ENCODE assay signal across 7 mouse cellular contexts in the genomic region with DNA sequence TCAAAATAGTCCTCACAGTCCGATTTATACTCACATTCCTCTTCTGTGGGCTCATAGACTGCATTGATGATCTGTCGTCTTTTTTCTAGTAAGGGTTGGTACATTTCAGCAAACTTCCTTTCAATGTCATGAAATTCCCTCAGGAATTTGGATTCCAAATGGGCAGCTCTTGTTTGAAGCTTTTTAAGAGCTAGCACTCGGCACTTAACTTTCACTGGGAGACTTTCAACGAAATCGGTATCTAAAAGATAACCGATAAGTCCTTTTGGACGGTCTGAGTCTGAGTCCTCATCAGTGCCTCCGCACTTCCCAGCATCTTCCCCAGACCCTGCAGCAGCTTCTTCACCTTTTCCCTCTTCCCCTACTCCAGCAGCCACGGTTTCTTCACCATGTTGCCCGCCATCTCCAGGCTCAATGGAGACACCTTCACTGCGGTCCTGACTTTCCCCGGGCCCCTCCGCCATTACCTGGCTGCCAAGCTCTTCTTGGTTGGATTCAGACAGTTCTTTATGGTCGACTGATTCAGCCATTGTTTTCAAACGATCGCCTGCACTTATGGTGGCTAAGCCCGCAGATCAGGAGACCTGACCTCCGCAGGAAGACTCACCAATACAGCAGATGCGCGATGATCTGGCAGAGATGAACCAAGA. TPM values are rescaled to one million over a fixed set of nuclear protein-coding genes. Genes with fewer than 3 reads are reported as not detected.
DNase-seq lines count a peak whose midpoint lies in the region; ATAC-seq and TF ChIP-seq lines count a peak whose summit lies in the region.

No protein-coding gene starts in this region.

- no peak overlapping the region for H3K27ac ChIP-seq in lung, embryonic 15.5 days
- peak overlapping the region; percentile 18; the same call in 1 of the 2 replicates for H3K27ac ChIP-seq in forebrain, embryonic 11.5 days (ENCODE audit: low read depth, low read length)
- no peak overlapping the region for H3K27ac ChIP-seq in limb, embryonic 11.5 days (replicated peaks; ENCODE audit: low read depth, low read length)
- H3K27ac ChIP-seq in small intestine, adult 2 months (ENCODE audit: insufficient read depth, low read depth, low read length), result no peak overlapping the region

- no peaks in the 10 kb centered on the region for H3K9me3 ChIP-seq in lung, embryonic 15.5 days
- no peaks in the 10 kb centered on the region for H3K9me3 ChIP-seq in forebrain, embryonic 11.5 days (ENCODE audit: control insufficient read depth, low read length)
- no peaks in the 10 kb centered on the region for H3K9me3 ChIP-seq in limb, embryonic 11.5 days (ENCODE audit: control insufficient read depth, low read length)

- H3K36me3 ChIP-seq in lung, embryonic 15.5 days, result no peaks in the 10 kb centered on the region
- H3K36me3 ChIP-seq in forebrain, embryonic 11.5 days (ENCODE audit: control insufficient read depth, insufficient read depth, low read length), result no peaks in the 10 kb centered on the region
- H3K36me3 ChIP-seq in limb, embryonic 11.5 days (ENCODE audit: control insufficient read depth, insufficient read depth, low read length), result no peaks in the 10 kb centered on the region
- H3K36me3 ChIP-seq in small intestine, adult 2 months (ENCODE audit: control insufficient read depth, insufficient read depth, low read length), result no peaks in the 10 kb centered on the region

- no peak overlapping the region for H3K9ac ChIP-seq in lung, embryonic 15.5 days
- peak overlapping the region; percentile 33; the same call in 1 of the 2 replicates for H3K9ac ChIP-seq in forebrain, embryonic 11.5 days (ENCODE audit: low read length)
- no peak overlapping the region for H3K9ac ChIP-seq in limb, embryonic 11.5 days (ENCODE audit: low read length)

- TF ChIP-seq CTCF in small intestine, adult 2 months (IDR thresholded peaks at IDR 0.05; ENCODE audit: extremely low read depth, insufficient read length, insufficient replicate concordance, low read depth, low read length), result no peak

- no peak for TF ChIP-seq POLR2A in small intestine, adult 2 months (IDR thresholded peaks at IDR 0.05; ENCODE audit: low read depth, low read length)

- peak overlapping the region; percentile 38 for H3K4me3 ChIP-seq in lung, embryonic 15.5 days
- H3K4me3 ChIP-seq in forebrain, embryonic 11.5 days (ENCODE audit: low read depth, low read length), result peak overlapping the region; percentile 39
- H3K4me3 ChIP-seq in limb, embryonic 11.5 days (ENCODE audit: low read depth, low read length), result peak overlapping the region; percentile 32
- peak overlapping the region; percentile 16 for H3K4me3 ChIP-seq in small intestine, adult 2 months (ENCODE audit: low read depth, low read length)

- no peak for DNase-seq in lung, adult 18-20 months
- no peak for DNase-seq in forebrain, embryonic 11.5 days (ENCODE audit: low spot score)
- DNase-seq in limb, embryonic 11.5 days (ENCODE audit: low spot score), result no peak
- no peak for DNase-seq in adrenal gland, postnatal 25 days

- H3K4me1 ChIP-seq in lung, embryonic 15.5 days, result no peaks in the 10 kb centered on the region
- no peaks in the 10 kb centered on the region for H3K4me1 ChIP-seq in forebrain, embryonic 11.5 days (replicated peaks; ENCODE audit: control insufficient read depth, insufficient read depth, low read length)
- H3K4me1 ChIP-seq in limb, embryonic 11.5 days (ENCODE audit: control insufficient read depth, insufficient read depth, low read length), result no peaks in the 10 kb centered on the region
- H3K4me1 ChIP-seq in small intestine, adult 2 months (ENCODE audit: control insufficient read depth, insufficient read depth, insufficient read length, low read length), result no peaks in the 10 kb centered on the region

- H3K4me2 ChIP-seq in lung, embryonic 15.5 days, result peak overlapping the region; percentile 58
- peak overlapping the region; percentile 54 for H3K4me2 ChIP-seq in forebrain, embryonic 11.5 days (ENCODE audit: low read depth, low read length, severe bottlenecking)
- peak overlapping the region; percentile 56 for H3K4me2 ChIP-seq in limb, embryonic 11.5 days (ENCODE audit: low read depth, severe bottlenecking)

- H3K27me3 ChIP-seq in lung, embryonic 15.5 days, result peaks cover 37% of the 10 kb centered on the region
- peaks cover 14% of the 10 kb centered on the region; the same call in 1 of the 2 replicates for H3K27me3 ChIP-seq in forebrain, embryonic 11.5 days (ENCODE audit: control insufficient read depth, insufficient read depth, low read length)
- peaks cover 15% of the 10 kb centered on the region for H3K27me3 ChIP-seq in limb, embryonic 11.5 days (ENCODE audit: control insufficient read depth, insufficient read depth, low read length)
- H3K27me3 ChIP-seq in small intestine, adult 2 months (ENCODE audit: control insufficient read depth, insufficient read depth, low read length), result no peaks in the 10 kb centered on the region

- 16% methylated on average over 20 of the region's 20 CpGs for WGBS in lung, embryonic 15.5 days
- 18% methylated on average over 20 of the region's 20 CpGs for WGBS in forebrain, embryonic 11.5 days
- WGBS in limb, embryonic 11.5 days, result 20% methylated on average over 20 of the region's 20 CpGs
- WGBS in small intestine, adult 2 months, result 14% methylated on average over 20 of the region's 20 CpGs

- ATAC-seq in lung, embryonic 15.5 days (ENCODE audit: borderline replicate concordance, extremely low read depth, low FRiP score, low TSS enrichment), result no peak
- no peak for ATAC-seq in forebrain, embryonic 11.5 days (replicated peaks; ENCODE audit: low FRiP score)
- ATAC-seq in limb, embryonic 11.5 days (ENCODE audit: insufficient number of reproducible peaks, low FRiP score, low TSS enrichment, low read depth), result no peak
- no peak for ATAC-seq in erythroid progenitor cell, adult 5-6 weeks (replicated peaks; ENCODE audit: low FRiP score, poor library complexity, severe bottlenecking)

RNA-seq across cellular contexts. Expression of gene Nap1l2, which starts 0.5 kb away (rescaled TPM):
- polyA plus RNA-seq in lung, embryonic 15.5 days (2015; fragmentation: Nextera tagmentation; extraction: Ambion mirVana), result 0.85 and 1.0 TPM in 2 replicates
- polyA plus RNA-seq in forebrain, embryonic 11.5 days (2014; fragmentation: Nextera tagmentation; extraction: Ambion mirVana), result 12.2 and 13.6 TPM in 2 replicates
- 3.1 TPM in 2 replicates for polyA plus RNA-seq in limb, embryonic 11.5 days (2014; fragmentation: Nextera tagmentation; extraction: Ambion mirVana)
- polyA plus RNA-seq in small intestine, adult 2 months (2012; rRNA removed), result not detected in 2 replicates
- total RNA-seq in adrenal gland, postnatal 25 days (2021), result 0.62 and 1.1 TPM in 2 replicates
- total RNA-seq in erythroid progenitor cell, adult 5-6 weeks (2015; ENCODE audit: low replicate concordance), result not detected in 2 replicates
- total RNA-seq in erythroid progenitor cell, adult 5-6 weeks (2017; ENCODE audit: low replicate concordance), result not detected in 2 replicates
